Mouse (Mus musculus): ENCODE data around the gene Dok7. TPM values are rescaled to one million over a fixed set of nuclear protein-coding genes. Genes with fewer than 3 reads are reported as not detected.

The Dok7 gene
- polyA plus RNA-seq, 1 experiment, result not detected

DNA sequence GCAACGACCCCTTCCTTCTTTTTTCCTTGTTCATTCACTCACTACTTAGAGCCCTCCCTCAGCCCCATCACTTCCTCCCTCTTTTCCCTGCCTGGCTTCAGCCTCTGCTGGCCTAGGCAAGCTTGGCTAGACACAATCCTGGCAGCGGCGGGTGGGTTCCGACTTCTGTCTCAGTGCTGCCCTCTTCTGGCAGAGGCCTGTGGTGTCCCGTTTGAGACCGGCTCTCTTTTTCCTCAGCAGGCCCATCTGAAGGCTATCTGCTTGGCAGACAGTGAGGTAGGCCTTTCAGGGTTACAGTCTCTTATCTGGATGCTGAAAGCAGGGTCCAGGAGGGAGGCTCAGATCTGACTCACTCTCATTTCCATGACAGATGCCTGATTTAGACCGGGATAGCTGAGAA, 75.2 kb downstream of the Dok7 start:
- TF ChIP-seq CTCF (IDR thresholded peaks at IDR 0.05; ENCODE audit: borderline replicate concordance, insufficient read depth, low read length), result peak; percentile 52; the same call in 1 of the 2 replicates
- TF ChIP-seq POLR2A (IDR thresholded peaks at IDR 0.05; ENCODE audit: low read depth, low read length), result no peak
- Histone ChIP-seq H3K27ac (ENCODE audit: insufficient read depth, low read length) (no peak overlapping the region), H3K4me3 (ENCODE audit: insufficient read depth, low read length) (no peak overlapping the region), H3K4me1 (ENCODE audit: control insufficient read depth, insufficient read depth, low read length) (no peaks in the 10 kb centered on the region)

DNA sequence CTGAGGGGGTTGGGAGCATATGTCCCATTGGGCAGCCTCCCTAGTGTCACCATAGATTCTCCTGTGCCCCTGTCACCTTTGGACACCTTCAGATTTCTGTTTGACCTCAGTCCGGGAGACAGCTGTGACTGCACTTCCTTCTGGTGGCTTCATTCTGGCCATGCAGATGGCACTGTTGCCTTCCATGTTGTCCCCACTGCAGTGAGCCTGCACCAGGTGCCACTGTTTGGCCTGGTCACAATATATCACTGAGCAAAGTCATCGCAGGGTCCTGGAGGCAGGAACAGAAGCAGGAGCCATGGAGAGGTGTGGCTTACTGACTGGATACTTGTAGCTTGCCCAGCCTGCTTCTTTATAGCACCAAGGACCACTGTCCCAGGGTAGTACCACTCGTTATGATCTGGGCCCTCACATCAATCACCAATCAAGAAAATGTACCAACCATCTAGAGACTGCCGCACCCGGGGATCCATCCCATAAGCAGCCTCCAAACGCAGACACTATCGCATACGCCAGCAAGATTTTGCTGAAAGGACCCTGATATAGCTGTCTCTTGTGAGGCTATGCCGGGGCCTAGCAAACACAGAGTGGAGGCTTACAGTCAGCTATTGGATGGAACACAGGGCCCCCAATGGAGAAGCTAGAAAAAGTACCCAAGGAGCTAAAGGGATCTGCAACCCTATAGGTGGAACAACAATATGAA, 75.9 kb downstream of the Dok7 start:
- Histone ChIP-seq H3K27ac (ENCODE audit: insufficient read depth, low read length) (no peak overlapping the region), H3K4me3 (ENCODE audit: insufficient read depth, low read length) (no peak overlapping the region), H3K4me1 (ENCODE audit: control insufficient read depth, insufficient read depth, low read length) (no peaks in the 10 kb centered on the region)
- TF ChIP-seq CTCF (IDR thresholded peaks at IDR 0.05; ENCODE audit: borderline replicate concordance, insufficient read depth, low read length), result no peak
- TF ChIP-seq POLR2A (IDR thresholded peaks at IDR 0.05; ENCODE audit: low read depth, low read length), result no peak

DNA sequence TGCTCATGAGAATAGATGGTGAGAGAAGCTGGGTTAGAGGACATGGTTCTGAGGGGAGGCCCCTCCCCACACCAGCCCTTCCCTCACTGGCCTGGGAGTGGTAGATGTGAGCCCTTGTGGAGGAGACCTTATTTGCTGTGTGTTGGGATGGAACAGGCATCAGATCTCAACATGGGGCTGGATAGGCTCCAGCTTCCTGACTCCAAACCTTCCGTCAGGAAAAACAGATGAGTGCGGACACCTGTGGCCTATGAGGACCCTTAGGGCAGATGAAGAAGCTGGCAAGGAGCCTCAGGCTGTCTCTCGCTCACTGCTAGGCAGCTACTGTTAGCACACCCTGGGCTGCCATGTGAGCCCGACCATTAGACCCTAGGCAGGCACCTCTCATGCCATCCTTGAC, 76.9 kb downstream of the Dok7 start:
- no peak for TF ChIP-seq POLR2A (IDR thresholded peaks at IDR 0.05; ENCODE audit: low read depth, low read length)
- TF ChIP-seq CTCF (IDR thresholded peaks at IDR 0.05; ENCODE audit: borderline replicate concordance, insufficient read depth, low read length), result no peak
- Histone ChIP-seq H3K4me1 (ENCODE audit: control insufficient read depth, insufficient read depth, low read length) (no peaks in the 10 kb centered on the region), H3K27ac (ENCODE audit: insufficient read depth, low read length) (no peak overlapping the region), H3K4me3 (ENCODE audit: insufficient read depth, low read length) (no peak overlapping the region)

DNA sequence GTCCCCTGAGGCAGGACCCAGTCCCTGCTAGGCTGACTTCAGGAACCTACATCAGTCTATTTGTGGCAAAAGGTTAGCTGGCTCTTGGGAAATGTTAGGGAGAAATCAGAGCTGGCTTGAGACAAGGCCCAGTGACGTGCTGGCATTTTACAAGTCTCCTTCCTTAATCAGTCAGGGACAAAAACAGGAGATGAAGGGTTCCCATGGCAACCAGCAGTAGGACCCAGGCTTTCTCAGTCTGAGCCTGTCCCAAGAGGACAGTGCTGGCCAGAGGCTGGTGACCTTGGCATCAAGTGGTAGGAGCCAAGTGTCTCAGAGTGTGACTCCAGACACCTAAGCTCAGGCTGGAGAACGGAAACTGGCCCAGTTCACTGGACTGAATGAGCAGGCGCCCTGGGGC, 77.7 kb downstream of the Dok7 start:
- no peaks in the 10 kb centered on the region for H3K4me1 ChIP-seq (ENCODE audit: control insufficient read depth, insufficient read depth, low read length)
- no peak for TF ChIP-seq CTCF (IDR thresholded peaks at IDR 0.05; ENCODE audit: borderline replicate concordance, insufficient read depth, low read length)
- no peak for TF ChIP-seq POLR2A (IDR thresholded peaks at IDR 0.05; ENCODE audit: low read depth, low read length)
- no peak overlapping the region for H3K27ac ChIP-seq (ENCODE audit: insufficient read depth, low read length)
- H3K4me3 ChIP-seq (ENCODE audit: insufficient read depth, low read length), result no peak overlapping the region

DNA sequence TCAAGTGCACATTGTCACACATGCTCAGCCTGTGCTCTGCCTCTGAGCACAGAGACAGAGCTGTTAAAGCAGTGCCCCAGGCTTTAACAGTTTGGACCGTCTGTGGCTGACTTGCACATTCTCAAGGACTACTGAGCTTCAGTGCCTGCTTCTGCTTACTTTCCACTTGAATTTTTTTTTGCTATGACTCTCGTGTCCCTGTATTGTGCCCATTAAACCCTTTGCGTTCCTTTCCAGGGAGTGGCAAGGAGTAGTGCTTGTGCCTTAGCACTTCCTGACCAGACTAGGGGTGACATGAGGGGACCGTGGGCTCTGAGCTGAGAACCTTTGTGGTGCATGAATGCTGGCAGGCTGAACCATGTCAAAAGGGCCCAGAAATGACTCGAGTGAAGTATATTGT, 79.3 kb downstream of the Dok7 start:
- TF ChIP-seq POLR2A (IDR thresholded peaks at IDR 0.05; ENCODE audit: low read depth, low read length) (no peak), CTCF (IDR thresholded peaks at IDR 0.05; ENCODE audit: borderline replicate concordance, insufficient read depth, low read length) (no peak)
- H3K27ac ChIP-seq (ENCODE audit: insufficient read depth, low read length), result no peak overlapping the region

More for the DNA sequence above, 79.3 kb downstream of the Dok7 start:
- Histone ChIP-seq H3K4me3 (ENCODE audit: insufficient read depth, low read length) (no peak overlapping the region), H3K4me1 (ENCODE audit: control insufficient read depth, insufficient read depth, low read length) (no peaks in the 10 kb centered on the region)

Other genes with a start within 250 kb of the Dok7 start
- gene Msantd1, start 148.8 kb upstream of the Dok7 start, polyA plus RNA-seq (2011; ENCODE audit: insufficient read length, low read depth, missing spikeins), result 1.2 and 1.4 TPM in 2 replicates
- gene Rgs12, start 107.3 kb upstream of the Dok7 start, polyA plus RNA-seq (2011; ENCODE audit: insufficient read length, low read depth, missing spikeins), result 33.5 and 41.4 TPM in 2 replicates
- 0.67 TPM in 1 of 2 replicates, not detected in the other for gene Hgfac, start 15.3 kb upstream of the Dok7 start, polyA plus RNA-seq (2011; ENCODE audit: insufficient read length, low read depth, missing spikeins)
- gene Lrpap1, start 49.0 kb downstream of the Dok7 start, polyA plus RNA-seq (2011; ENCODE audit: insufficient read length, low read depth, missing spikeins), result 50.3 and 62.3 TPM in 2 replicates
- gene Adra2c, start 221.6 kb downstream of the Dok7 start, polyA plus RNA-seq (2011; ENCODE audit: insufficient read length, low read depth, missing spikeins), result not detected in 2 replicates